Mouse (Mus musculus) liver, embryonic 14.5 days (tissue): Measurements from ENCODE around the gene 3100002H09Rik.

Experiments used
- CTCF ChIP-seq: IDR thresholded peaks from 2 replicates; pipeline ENCODE4 v1.5.1; 2016; ENCODE audit warnings: antibody characterized with exemption, low read depth, control low read depth
- EP300 ChIP-seq: IDR thresholded peaks from 2 replicates; pipeline ENCODE4 v1.6.1; 2016; ENCODE audit warnings: antibody characterized with exemption, low read depth

- no peak for TF ChIP-seq EP300
- no peak for TF ChIP-seq CTCF
Measured at GRCm38 (mm10) chr4:124615406-124615960, 4.9 kb upstream of the 3100002H09Rik start.
